Mouse (Mus musculus): ENCODE measurements at regions not wholly inside any gene's neighbourhood (a gene's known extent, or its start where the extent isn't known, plus 50 kb on each side); places are given as distances from the start of the nearest gene placed in this dataset.
"Not testable (repeated sequence)": the region's sequence is repeated elsewhere in the genome, so short reads cannot be mapped to it uniquely, and the experiment has no call there.

GRCm38 (mm10) chr3:109224526-109224925 lies 101.6 kb downstream of the Slc25a24 start:
- no peak for DNase-seq (ENCODE audit: low spot score in 2 of 2)

DNA sequence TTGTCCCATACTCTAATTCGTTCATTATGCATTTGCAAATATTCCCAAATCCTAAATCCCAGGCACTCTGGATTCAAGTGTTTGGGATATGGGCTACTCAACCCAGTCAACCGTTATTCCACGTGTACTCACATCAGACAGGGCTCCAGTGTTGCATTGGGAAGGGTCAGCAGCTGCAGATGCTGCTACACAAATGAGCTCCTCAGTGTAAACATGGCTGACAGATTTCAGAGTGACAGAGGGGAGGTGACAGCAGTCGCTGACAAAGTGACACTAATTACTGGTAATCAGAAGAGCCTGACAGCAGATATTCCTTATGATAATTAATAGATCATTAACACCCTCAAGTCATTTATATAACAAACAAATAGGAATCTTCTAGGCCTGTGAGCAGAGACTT lies 106.2 kb upstream of the Vav3 start:
- no peak for DNase-seq (ENCODE audit: low spot score in 2 of 2)

GRCm38 (mm10) chr3:109236918-109237317 lies 103.5 kb upstream of the Vav3 start:
- no peak for DNase-seq (ENCODE audit: low spot score in 2 of 2)

- DNase-seq (ENCODE audit: low spot score in 2 of 2), result no peak
These were observed 97.0 kb upstream of the Vav3 start for GRCm38 (mm10) chr3:109243491-109243890.

DNA sequence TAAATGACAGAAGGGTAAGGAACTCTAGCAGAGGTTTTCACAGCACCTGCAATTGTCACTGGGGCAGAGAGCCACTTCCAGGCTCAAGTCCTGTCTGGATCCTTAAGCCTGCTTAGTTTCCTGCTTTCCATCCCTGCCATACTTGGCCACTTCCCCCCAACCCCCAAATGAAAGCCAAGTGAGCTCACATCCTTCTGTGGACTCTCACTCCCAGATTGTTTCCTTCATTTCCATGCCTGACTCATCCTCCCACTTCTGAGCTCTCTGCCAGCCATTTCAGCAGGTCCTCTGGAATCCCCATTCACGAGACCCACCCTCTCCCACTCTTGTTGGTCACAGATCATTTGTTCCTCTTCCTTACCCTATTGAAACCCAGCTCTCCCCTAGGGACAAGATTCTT lies 91.7 kb upstream of the Vav3 start:
- no peak for DNase-seq (ENCODE audit: low spot score in 2 of 2)

DNA sequence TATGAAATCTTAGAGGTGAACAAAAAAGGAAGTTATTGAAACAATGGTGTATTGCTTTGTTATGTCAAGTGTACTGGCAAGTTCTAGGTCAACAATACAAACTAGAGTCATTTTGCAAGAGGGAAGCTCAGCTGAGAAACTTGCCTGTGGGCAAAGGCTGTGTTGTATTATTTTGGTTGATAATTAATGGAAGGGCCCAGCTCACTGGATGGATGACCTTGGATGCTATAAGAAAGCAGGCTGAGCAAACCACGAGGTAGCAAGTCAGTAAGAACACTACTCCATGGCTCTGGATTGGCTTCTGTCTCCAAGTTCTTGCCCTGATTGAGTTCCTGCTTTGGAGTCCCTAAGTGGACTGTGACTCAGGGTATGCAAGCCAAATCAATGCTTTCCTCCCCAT lies 91.1 kb upstream of the Vav3 start:
- no peak for DNase-seq (ENCODE audit: low spot score in 2 of 2)

- no peak for DNase-seq (ENCODE audit: low spot score in 2 of 2)
These were observed 90.5 kb upstream of the Vav3 start for GRCm38 (mm10) chr3:109249989-109250388.

GRCm38 (mm10) chr3:109251716-109252115 lies 88.7 kb upstream of the Vav3 start:
- no peak for DNase-seq (ENCODE audit: low spot score in 2 of 2)

DNA sequence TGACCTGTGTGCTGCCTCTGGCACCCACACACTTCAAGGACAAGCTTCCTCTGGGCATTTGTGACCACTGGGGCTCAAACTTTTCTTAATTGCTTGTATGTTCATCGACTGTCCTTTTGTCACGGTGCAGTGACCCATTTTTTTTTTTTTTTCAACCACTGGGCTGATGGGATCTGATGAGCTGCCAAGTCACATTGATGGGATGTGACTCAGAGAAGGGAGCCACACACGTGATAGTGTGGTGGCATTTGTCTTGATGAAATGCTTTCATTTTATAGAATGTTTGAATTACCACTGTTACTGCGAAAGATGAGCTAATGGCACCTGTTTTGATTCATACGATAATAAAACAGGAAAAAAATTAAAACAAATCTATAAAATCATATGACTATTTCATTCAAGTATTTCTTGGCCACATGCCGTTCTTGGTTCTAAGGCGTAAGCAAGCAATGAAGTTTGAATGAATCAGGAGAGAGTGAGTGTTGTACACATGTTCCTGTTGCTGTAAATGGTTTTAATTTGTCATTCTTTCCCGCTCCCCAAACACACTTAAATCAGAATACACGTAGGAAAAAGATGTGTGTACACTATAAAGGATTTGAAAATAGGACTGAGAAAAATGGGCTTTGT lies 86.3 kb upstream of the Vav3 start:
- no peak for DNase-seq (ENCODE audit: low spot score in 2 of 2)

- DNase-seq (ENCODE audit: low spot score in 2 of 2), result no peak
These were observed 85.5 kb upstream of the Vav3 start for GRCm38 (mm10) chr3:109254957-109255356.

DNA sequence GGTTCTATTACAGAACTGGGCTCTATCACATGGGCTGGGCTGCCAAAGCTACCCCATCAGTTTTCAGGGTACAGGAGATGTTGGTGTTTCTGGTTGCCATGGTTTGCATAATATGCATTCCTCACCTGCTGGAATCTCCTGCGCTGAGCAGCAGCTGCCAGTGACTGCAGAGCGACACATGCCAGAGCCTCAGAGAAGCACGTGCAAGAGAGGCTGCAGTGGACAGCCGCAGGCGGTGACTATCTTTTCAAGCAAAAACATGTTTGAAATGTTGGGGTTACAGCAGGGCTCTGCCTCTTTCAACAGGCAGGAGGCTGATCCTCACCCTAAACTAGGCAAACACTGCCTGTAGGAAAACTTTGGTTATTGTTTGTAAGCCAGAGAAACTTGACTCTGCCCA lies 83.7 kb upstream of the Vav3 start:
- no peak for DNase-seq (ENCODE audit: low spot score in 2 of 2)

- not testable (repeated sequence) for DNase-seq (ENCODE audit: low spot score in 2 of 2)
These were observed 73.5 kb upstream of the Vav3 start for GRCm38 (mm10) chr3:109266947-109267346.

DNA sequence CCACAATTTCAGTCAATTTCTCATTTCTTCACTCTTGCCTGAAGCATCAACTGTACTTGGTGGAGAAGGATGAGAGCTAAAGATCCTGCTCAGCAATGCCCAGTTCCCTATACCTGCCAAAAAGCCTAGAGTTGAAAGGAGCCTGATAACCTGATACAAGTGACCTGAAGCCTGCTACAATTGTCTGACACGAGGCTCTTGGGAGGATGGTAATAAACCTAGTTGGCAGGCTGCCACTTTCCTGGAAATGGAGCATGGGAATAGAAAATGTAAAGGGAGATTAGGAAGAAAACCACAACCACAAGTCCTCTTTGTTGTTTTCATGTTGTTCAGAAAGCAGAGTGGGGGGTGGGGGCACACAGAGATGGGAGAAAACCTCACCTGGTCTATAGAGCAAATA lies 69.7 kb upstream of the Vav3 start:
- no peak for DNase-seq (ENCODE audit: low spot score in 2 of 2)

- DNase-seq (ENCODE audit: low spot score in 2 of 2), result peak in 1 of 2 experiments; percentile 32
These were observed 67.2 kb upstream of the Vav3 start for GRCm38 (mm10) chr3:109273074-109273801.

- no peak for DNase-seq (ENCODE audit: low spot score in 2 of 2)
These were observed 66.7 kb upstream of the Vav3 start for GRCm38 (mm10) chr3:109273802-109274155.

GRCm38 (mm10) chr3:109279086-109279485 lies 61.4 kb upstream of the Vav3 start:
- no peak for DNase-seq (ENCODE audit: low spot score in 2 of 2)

DNA sequence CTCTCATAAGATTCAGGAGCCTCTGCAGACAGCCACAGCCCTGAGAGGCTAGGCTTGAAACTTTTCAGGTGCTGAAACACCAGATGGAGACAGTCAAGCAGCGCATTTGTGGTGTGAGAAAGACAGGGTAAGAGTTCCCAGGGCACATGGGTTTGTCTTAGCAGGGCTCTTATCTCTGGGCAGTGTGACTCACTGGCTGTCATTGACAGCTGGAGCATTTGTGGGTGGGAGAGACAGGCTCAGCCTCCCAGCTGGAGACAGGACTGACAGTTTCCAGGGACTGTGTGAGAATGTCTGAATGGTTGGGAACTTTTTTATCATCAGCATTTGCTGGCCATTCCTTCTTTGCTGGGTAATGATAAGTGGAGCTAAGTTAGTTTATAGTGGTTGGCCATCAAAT lies 53.9 kb upstream of the Vav3 start:
- no peak for DNase-seq (ENCODE audit: low spot score in 2 of 2)
